Mouse (Mus musculus) forebrain, embryonic 11.5 days (tissue): Measurements from ENCODE around the gene Ccdc34. TPM values are rescaled to one million over a fixed set of nuclear protein-coding genes. Genes with fewer than 3 reads are reported as not detected.

Source experiments
- ATAC-seq: fragments of 200-750 bp; cut with Nextera tagmentation; replicated peaks from 2 replicates; pipeline ENCODE4 v1.8.0; 2017; ENCODE audit warnings: moderate TSS enrichment; ENCODE audit not compliant: low FRiP score
- DNase-seq: peaks from one replicate; pipeline ENCODE4 v3.0.0-alpha.2; 2017; ENCODE audit warnings: low spot score
- H3K27ac ChIP-seq: fragments of 300-500 bp; sonication (generic); 2 replicates; pipeline ENCODE4 v1.5.1; 2014; ENCODE audit warnings: low read depth, low read length
- H3K27me3 ChIP-seq: fragments of 300-500 bp; sonication (generic); 2 replicates; pipeline ENCODE4 v1.6.1; 2014; ENCODE audit warnings: mild to moderate bottlenecking, low read length, mixed read lengths; ENCODE audit not compliant: control insufficient read depth, insufficient read depth
- H3K36me3 ChIP-seq: fragments of 300-500 bp; sonication (generic); 2 replicates; pipeline ENCODE4 v1.6.1; 2014; ENCODE audit warnings: mild to moderate bottlenecking, low read length, moderate library complexity, mixed read lengths; ENCODE audit not compliant: control insufficient read depth, insufficient read depth
- H3K4me1 ChIP-seq: fragments of 300-500 bp; sonication (generic); replicated peaks from 2 replicates; pipeline ENCODE4 v1.6.1; 2014; ENCODE audit warnings: low read length, mixed read lengths; ENCODE audit not compliant: control insufficient read depth, insufficient read depth
- H3K4me2 ChIP-seq: fragments of 300-500 bp; sonication (generic); 2 replicates; pipeline ENCODE4 v1.6.1; 2014; ENCODE audit warnings: low read depth, mild to moderate bottlenecking, low read length, moderate library complexity, mixed read lengths; ENCODE audit not compliant: severe bottlenecking
- H3K4me3 ChIP-seq: fragments of 300-500 bp; sonication (generic); 2 replicates; pipeline ENCODE4 v1.5.1; 2014; ENCODE audit warnings: low read depth, low read length
- H3K9ac ChIP-seq: fragments of 300-500 bp; sonication (generic); 2 replicates; pipeline ENCODE4 v1.6.1; 2014; ENCODE audit warnings: low read length
- H3K9me3 ChIP-seq: fragments of 300-500 bp; sonication (generic); 2 replicates; pipeline ENCODE4 v1.6.1; 2016; ENCODE audit warnings: low read length, mixed read lengths; ENCODE audit not compliant: control insufficient read depth
- WGBS: fragments of 180-500 bp; shearing (Covaris S2); extraction: QIAGEN DNeasy Blood & Tissue Kit; methylation state at CpG from one replicate; pipeline ENCODE4 v1.1.7; 2014; 5-methylcytosine and 5-hydroxymethylcytosine counted together
- polyA plus RNA-seq: library from polyadenylated mRNA; unstranded; fragments of >200 nt; fragmentation: Nextera tagmentation; extraction: Ambion mirVana; gene quantifications from 2 replicates; pipeline ENCODE4 v1.2.1, GENCODE M21; 2014

Ccdc34 gene
- polyA plus RNA-seq, 1 experiment from 2014 or later = 60.4 TPM

DNA sequence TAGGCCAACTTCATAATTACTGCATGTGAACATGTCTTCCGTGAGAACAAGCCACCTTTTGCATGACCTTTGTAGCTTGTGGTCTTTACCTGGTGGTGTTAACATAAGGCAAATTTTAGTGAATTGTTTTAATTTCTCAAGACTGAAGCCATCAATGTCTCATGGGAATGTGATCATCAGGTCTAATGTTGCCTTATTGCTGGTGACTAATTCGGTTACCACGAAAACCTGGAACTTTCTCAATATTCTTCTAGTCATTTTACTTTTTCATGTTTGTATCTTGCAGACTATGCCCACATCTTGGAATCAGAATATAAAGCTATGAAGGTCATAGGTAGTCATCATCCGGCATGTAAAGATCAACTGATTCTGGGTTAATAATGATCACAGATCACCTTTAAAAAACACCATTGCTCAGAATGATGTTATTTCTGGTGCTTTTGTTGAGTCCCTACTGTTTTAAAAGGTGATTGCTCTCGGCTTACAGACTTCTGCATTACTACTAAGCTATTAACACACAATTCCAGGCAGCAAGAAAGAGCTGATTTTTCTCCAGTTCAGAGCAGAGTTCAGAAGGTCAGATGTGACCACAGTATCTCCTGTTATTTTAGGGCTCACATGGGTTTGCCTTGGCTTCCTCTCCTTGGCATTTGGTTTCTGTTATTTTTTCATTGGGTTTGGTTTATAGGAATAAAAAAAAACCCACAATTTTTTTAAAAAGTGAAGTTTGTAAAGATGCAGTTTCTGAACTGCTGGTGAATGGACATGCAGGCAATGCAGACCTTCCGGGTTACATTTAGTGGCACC lies 57.2 kb downstream of the Ccdc34 start:
- no peak for ATAC-seq
- no peaks in the 10 kb centered on the region for H3K36me3 ChIP-seq
- H3K4me1 ChIP-seq = no peaks in the 10 kb centered on the region
- H3K9ac ChIP-seq = no peak overlapping the region
- H3K27ac ChIP-seq = no peak overlapping the region
- H3K4me3 ChIP-seq = no peak overlapping the region
- no peak overlapping the region for H3K4me2 ChIP-seq
- H3K27me3 ChIP-seq = no peaks in the 10 kb centered on the region
- WGBS = 92% methylated on average over 6 of the region's 6 CpGs
- DNase-seq = no peak
- H3K9me3 ChIP-seq = no peaks in the 10 kb centered on the region

DNA sequence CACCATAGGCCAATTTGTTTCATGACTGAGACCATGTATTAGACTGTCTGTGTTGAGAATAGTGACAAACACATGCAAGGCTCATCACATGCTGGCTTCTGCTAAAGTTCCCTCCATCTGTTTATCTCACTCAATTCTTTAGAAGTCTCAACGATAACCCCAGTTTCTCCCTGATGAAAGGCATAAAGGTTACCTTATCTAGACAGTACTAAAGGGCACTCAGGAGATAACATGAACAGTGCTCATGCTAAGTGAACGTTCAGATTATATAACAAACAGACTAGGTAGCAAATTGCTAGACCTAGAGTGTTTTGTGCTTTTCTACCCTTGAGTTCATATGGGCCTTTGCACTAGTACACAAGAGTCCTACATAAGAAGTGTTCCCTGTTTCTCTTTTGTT lies 59.6 kb downstream of the Ccdc34 start:
- Histone ChIP-seq H3K4me2 (no peak overlapping the region), H3K9me3 (no peaks in the 10 kb centered on the region), H3K27ac (no peak overlapping the region), H3K27me3 (no peaks in the 10 kb centered on the region), H3K36me3 (no peaks in the 10 kb centered on the region), H3K4me1 (no peaks in the 10 kb centered on the region), H3K9ac (no peak overlapping the region), H3K4me3 (no peak overlapping the region)
- WGBS = 86% methylated on average over 2 of the region's 2 CpGs
- no peak for DNase-seq
- ATAC-seq = no peak

DNA sequence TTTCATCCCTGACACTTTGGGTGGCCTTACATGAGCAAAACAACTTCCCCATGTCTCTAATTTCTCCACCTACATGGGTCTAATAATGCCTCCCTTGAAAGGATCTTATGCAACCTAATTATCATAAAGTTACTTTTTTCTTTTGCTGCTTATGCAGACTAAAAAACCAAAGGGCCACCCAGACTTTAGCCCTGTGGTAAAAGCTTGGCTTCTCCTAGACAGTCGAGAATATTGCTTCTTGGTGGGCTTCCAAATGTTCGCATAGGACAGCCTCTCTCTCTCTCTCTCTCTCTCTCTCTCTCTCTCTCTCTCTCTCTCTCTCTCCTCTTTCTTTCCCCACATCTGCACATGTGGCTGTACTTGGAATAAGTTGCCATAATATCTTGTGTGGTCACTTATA lies 60.0 kb downstream of the Ccdc34 start:
- Histone ChIP-seq H3K36me3 (no peaks in the 10 kb centered on the region), H3K27me3 (no peaks in the 10 kb centered on the region), H3K27ac (no peak overlapping the region), H3K9ac (no peak overlapping the region), H3K4me3 (no peak overlapping the region), H3K4me2 (no peak overlapping the region), H3K4me1 (no peaks in the 10 kb centered on the region), H3K9me3 (no peaks in the 10 kb centered on the region)
- WGBS = 81% methylated on average over 2 of the region's 2 CpGs
- ATAC-seq = no peak
- DNase-seq = no peak

DNA sequence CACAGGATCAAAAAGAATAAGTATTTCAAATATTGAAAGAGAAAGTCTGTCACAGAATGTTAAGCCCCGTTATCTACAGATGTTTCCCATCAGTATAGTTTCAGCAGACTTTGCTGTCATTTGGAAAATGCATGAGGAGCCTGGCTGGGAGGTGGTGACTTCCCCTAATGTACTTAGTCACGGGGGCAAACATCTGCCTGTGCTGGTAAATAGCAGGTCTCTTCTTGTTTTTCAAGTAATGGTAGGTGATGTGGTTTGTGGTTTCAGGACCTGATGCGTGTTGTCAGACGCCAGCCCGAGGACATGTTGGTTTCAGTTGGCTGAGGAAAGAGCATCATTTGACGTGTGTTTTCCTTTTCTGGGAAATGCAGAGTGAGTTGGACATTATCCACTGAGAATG lies 62.9 kb downstream of the Ccdc34 start:
- DNase-seq (no peak), ATAC-seq (no peak)
- Histone ChIP-seq H3K4me3 (no peak overlapping the region), H3K4me2 (no peak overlapping the region), H3K9me3 (no peaks in the 10 kb centered on the region), H3K4me1 (no peaks in the 10 kb centered on the region), H3K36me3 (no peaks in the 10 kb centered on the region), H3K27me3 (no peaks in the 10 kb centered on the region), H3K9ac (no peak overlapping the region), H3K27ac (no peak overlapping the region)
- 83% methylated on average over 6 of the region's 6 CpGs for WGBS

DNA sequence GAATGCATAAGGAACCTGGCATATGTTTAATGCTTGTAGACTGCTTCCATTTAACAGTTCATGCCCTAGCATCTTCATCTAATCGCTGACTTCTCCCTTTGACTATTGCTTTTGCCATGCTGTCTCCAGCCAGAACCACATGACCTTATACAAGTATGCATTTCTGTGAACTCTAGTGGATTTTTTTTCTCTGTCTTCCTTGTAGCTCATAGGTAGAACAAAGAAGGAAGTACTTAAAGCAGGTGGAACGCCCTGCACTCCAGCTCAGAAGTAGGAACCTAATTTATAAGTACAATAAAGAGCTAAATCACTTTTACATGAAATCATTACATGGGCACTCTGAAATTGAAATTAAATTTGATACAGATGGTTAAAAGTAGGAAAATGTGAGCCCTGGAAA lies 65.4 kb downstream of the Ccdc34 start:
- Histone ChIP-seq H3K4me2 (no peak overlapping the region), H3K36me3 (no peaks in the 10 kb centered on the region), H3K4me3 (no peak overlapping the region), H3K9ac (no peak overlapping the region), H3K27me3 (no peaks in the 10 kb centered on the region), H3K27ac (no peak overlapping the region), H3K4me1 (no peaks in the 10 kb centered on the region), H3K9me3 (no peaks in the 10 kb centered on the region)
- ATAC-seq (no peak), DNase-seq (no peak)
- WGBS = 82% methylated on average over 2 of the region's 2 CpGs

DNA sequence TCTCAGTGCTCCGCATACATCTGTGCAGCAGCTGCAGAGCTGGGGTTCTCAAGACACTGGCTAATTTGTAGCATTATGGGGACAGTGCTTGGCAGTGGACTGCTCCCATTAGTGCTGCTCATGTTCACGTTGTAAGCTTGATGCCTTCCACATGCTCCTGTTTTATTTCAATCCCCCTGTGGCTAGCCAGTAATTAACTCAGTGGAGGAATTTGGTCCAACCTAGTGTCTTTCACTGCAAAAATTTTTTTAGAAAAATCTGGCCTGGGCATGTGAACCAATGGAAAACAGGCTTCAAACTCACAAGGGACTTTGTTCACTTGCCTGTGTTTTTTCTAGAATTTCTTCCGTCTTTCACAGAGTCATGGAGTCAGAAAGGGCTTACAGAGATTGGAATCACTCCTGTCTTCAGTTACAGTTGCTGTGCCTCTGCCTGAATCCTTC lies 68.1 kb downstream of the Ccdc34 start:
- 70% methylated on average over 3 of the region's 3 CpGs for WGBS

DNA sequence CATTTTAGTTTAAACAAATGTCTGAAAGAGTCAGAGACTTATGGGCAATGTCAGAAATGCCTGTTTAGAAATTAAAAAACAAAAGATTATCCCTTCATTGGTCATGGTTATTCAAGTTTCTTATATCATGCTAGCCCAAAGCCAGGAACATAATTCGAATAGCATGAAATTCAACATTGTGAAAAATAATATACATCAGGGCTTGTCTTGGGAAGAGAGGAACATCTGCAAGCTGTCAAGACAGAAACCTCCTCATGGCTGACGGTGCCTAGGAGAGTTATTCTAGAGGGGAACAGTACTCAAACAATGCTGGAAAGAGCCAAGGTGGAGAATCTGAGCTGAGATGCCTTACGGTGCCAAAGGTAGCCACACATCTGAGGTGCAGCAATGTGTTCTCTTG lies 96.5 kb downstream of the Ccdc34 start:
- ATAC-seq (no peak), DNase-seq (no peak)
- no peak overlapping the region for H3K4me3 ChIP-seq
- no peak overlapping the region for H3K9ac ChIP-seq
- H3K4me1 ChIP-seq = no peaks in the 10 kb centered on the region
- H3K36me3 ChIP-seq = no peaks in the 10 kb centered on the region
- H3K9me3 ChIP-seq = no peaks in the 10 kb centered on the region
- no peak overlapping the region for H3K4me2 ChIP-seq
- no peak overlapping the region for H3K27ac ChIP-seq
- H3K27me3 ChIP-seq = no peaks in the 10 kb centered on the region
- WGBS = 87% methylated on average over 3 of the region's 3 CpGs

More for the DNA sequence above, 68.1 kb downstream of the Ccdc34 start:
- Histone ChIP-seq H3K9ac (no peak overlapping the region), H3K4me1 (no peaks in the 10 kb centered on the region), H3K4me2 (no peak overlapping the region), H3K36me3 (no peaks in the 10 kb centered on the region), H3K9me3 (no peaks in the 10 kb centered on the region), H3K4me3 (no peak overlapping the region), H3K27ac (no peak overlapping the region), H3K27me3 (no peaks in the 10 kb centered on the region)
- ATAC-seq (no peak), DNase-seq (no peak)

DNA sequence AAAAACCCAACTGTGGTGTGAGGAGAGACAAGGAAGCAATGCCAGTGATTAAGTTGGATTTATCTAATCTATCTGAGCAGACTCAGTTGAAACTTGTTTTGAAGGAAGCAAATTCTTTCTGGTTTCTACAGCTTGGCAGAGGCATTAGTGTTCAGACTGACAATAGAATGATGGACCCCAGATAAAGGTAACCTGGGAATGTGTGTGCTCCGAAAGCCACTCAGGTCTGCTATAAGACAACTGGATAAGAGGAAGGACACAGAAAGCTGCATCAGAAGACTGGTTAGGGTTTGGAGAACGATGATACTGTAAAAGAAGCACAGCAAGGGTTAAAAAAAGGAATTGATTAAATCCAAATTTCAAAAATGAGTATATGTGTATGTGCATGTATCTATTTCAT lies 111.8 kb downstream of the Ccdc34 start:
- Histone ChIP-seq H3K27me3 (no peaks in the 10 kb centered on the region), H3K4me1 (no peaks in the 10 kb centered on the region), H3K4me2 (no peak overlapping the region), H3K36me3 (no peaks in the 10 kb centered on the region), H3K9me3 (no peaks in the 10 kb centered on the region), H3K4me3 (no peak overlapping the region), H3K27ac (no peak overlapping the region), H3K9ac (no peak overlapping the region)
- DNase-seq (no peak), ATAC-seq (no peak)
- WGBS = 85% methylated on average over 2 of the region's 2 CpGs

DNA sequence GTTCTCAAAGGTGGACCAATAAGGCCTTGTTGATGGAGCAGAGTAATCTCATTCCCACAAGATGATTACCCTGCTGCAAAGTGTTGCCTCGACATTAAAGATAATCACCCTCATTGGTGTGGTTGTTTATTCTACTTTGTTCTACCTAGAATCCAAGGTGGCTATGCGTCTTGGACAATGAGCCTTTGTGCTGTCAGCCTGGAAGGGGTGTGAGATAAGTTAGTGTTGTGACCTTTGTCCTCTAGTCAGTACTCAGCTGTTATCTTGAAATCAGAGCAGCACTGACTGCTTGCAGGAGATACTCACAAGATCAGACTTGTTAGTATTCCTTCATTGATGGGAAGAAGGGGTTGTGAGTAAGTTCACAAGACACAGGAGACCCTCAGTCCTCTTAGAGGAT lies 114.0 kb downstream of the Ccdc34 start:
- Histone ChIP-seq H3K27ac (no peak overlapping the region), H3K27me3 (no peaks in the 10 kb centered on the region), H3K4me1 (no peaks in the 10 kb centered on the region), H3K36me3 (no peaks in the 10 kb centered on the region), H3K4me3 (no peak overlapping the region), H3K4me2 (no peak overlapping the region), H3K9ac (no peak overlapping the region), H3K9me3 (no peaks in the 10 kb centered on the region)
- DNase-seq (no peak), ATAC-seq (no peak)
- WGBS = 58% methylated on average over 2 of the region's 2 CpGs
